Mouse (Mus musculus) stomach, postnatal 0 days (tissue): ENCODE measurements around the gene Bsn. TPM values are rescaled to one million over a fixed set of nuclear protein-coding genes. Genes with fewer than 3 reads are reported as not detected.

ENCODE experiments used
- ATAC-seq: fragments of 200-750 bp; cut with Nextera tagmentation; 2 replicates; pipeline ENCODE4 v1.8.0; 2017; ENCODE audit not compliant: low FRiP score, low TSS enrichment
- DNase-seq: peaks from one replicate; pipeline ENCODE4 v3.0.0-alpha.2; 2016; ENCODE audit warnings: low spot score
- H3K27ac ChIP-seq: fragments of 300-500 bp; sonication (generic); replicated peaks from 2 replicates; pipeline ENCODE4 v1.5.1; 2014; ENCODE audit warnings: mild to moderate bottlenecking, control low read depth
- H3K27me3 ChIP-seq: fragments of 300-500 bp; sonication (generic); 2 replicates; pipeline ENCODE4 v1.6.1; 2014; ENCODE audit warnings: low read length; ENCODE audit not compliant: control insufficient read depth, insufficient read depth
- H3K36me3 ChIP-seq: fragments of 300-500 bp; sonication (generic); 2 replicates; pipeline ENCODE4 v1.6.1; 2014; ENCODE audit warnings: low read length, mixed read lengths; ENCODE audit not compliant: control insufficient read depth, insufficient read depth
- H3K4me1 ChIP-seq: fragments of 300-500 bp; sonication (generic); replicated peaks from 2 replicates; pipeline ENCODE4 v1.6.1; 2014; ENCODE audit warnings: antibody characterized with exemption; ENCODE audit not compliant: control insufficient read depth, insufficient read depth
- H3K4me2 ChIP-seq: fragments of 300-500 bp; sonication (generic); replicated peaks from 2 replicates; pipeline ENCODE4 v1.6.1; 2014; ENCODE audit warnings: low read depth, mild to moderate bottlenecking, control low read depth, moderate library complexity
- H3K4me3 ChIP-seq: fragments of 300-500 bp; sonication (generic); 2 replicates; pipeline ENCODE4 v1.5.1; 2014; ENCODE audit warnings: low read depth, low read length, control low read depth
- H3K9ac ChIP-seq: fragments of 300-500 bp; sonication (generic); 2 replicates; pipeline ENCODE4 v1.6.1; 2014; ENCODE audit warnings: mild to moderate bottlenecking, low read length, control low read depth, mixed read lengths
- H3K9me3 ChIP-seq: fragments of 300-500 bp; sonication (generic); 2 replicates; pipeline ENCODE4 v1.6.1; 2016; ENCODE audit warnings: low read length; ENCODE audit not compliant: control insufficient read depth
- CTCF ChIP-seq: IDR thresholded peaks from 2 replicates; pipeline ENCODE4 v1.5.1; 2016; ENCODE audit warnings: antibody characterized with exemption, low read depth, mild to moderate bottlenecking, moderate library complexity
- EP300 ChIP-seq: optimal IDR thresholded peaks from 2 replicates; pipeline ENCODE3; 2016; ENCODE audit warnings: antibody characterized with exemption
- WGBS: fragments of 180-500 bp; shearing (Covaris S2); extraction: QIAGEN DNeasy Blood & Tissue Kit; methylation state at CpG from one replicate; pipeline ENCODE4 v1.1.7; 2014; 5-methylcytosine and 5-hydroxymethylcytosine counted together
- polyA plus RNA-seq: library from polyadenylated mRNA; unstranded; fragments of >200 nt; fragmentation: Nextera tagmentation; extraction: Ambion mirVana; gene quantifications from 2 replicates; pipeline ENCODE4 v1.2.1, GENCODE M21; 2015

Bsn gene
- polyA plus RNA-seq, 1 experiment from 2014 or later = 1.6 TPM

- no peak overlapping the region for H3K4me3 ChIP-seq
- WGBS = 89% methylated on average over 9 of the region's 9 CpGs
- TF ChIP-seq EP300 (no peak), CTCF (no peak)
- no peaks in the 10 kb centered on the region for H3K27me3 ChIP-seq
- H3K27ac ChIP-seq = no peak overlapping the region
- no peaks in the 10 kb centered on the region for H3K9me3 ChIP-seq
- DNase-seq (no peak), ATAC-seq (no peak)
- no peak overlapping the region for H3K4me2 ChIP-seq
- peaks cover under 1% of the 10 kb centered on the region; the same call in 1 of the 2 replicates for H3K36me3 ChIP-seq
- H3K4me1 ChIP-seq = no peaks in the 10 kb centered on the region
- H3K9ac ChIP-seq = no peak overlapping the region
Observed at GRCm38 (mm10) chr9:108069007-108069406, 121.2 kb downstream of the Bsn start.

GRCm38 (mm10) chr9:108067900-108068299, 122.3 kb downstream of the Bsn start:
- no peaks in the 10 kb centered on the region for H3K4me1 ChIP-seq
- peak overlapping the region; percentile 65 for H3K27ac ChIP-seq
- H3K9ac ChIP-seq = no peak overlapping the region
- no peak for TF ChIP-seq EP300
- peak; percentile 99 for TF ChIP-seq CTCF
- peak; percentile 33 for ATAC-seq
- peaks cover 5% of the 10 kb centered on the region; the same call in 1 of the 2 replicates for H3K36me3 ChIP-seq
- no peak overlapping the region for H3K4me3 ChIP-seq
- 18% methylated on average over 8 of the region's 8 CpGs for WGBS
- H3K27me3 ChIP-seq = no peaks in the 10 kb centered on the region
- H3K4me2 ChIP-seq = no peak overlapping the region
- DNase-seq = peak; percentile 88
- H3K9me3 ChIP-seq = no peaks in the 10 kb centered on the region

GRCm38 (mm10) chr9:108067199-108067598, 123.0 kb downstream of the Bsn start:
- peak overlapping the region; percentile 65; the same call in 1 of the 2 replicates for H3K27ac ChIP-seq
- WGBS = 86% methylated on average over 7 of the region's 7 CpGs
- TF ChIP-seq CTCF (peak; percentile 62), EP300 (no peak)
- no peaks in the 10 kb centered on the region for H3K27me3 ChIP-seq
- no peaks in the 10 kb centered on the region for H3K9me3 ChIP-seq
- H3K4me1 ChIP-seq = no peaks in the 10 kb centered on the region
- H3K9ac ChIP-seq = no peak overlapping the region
- peaks cover 8% of the 10 kb centered on the region for H3K36me3 ChIP-seq
- no peak for ATAC-seq
- H3K4me3 ChIP-seq = no peak overlapping the region
- no peak for DNase-seq
- H3K4me2 ChIP-seq = no peak overlapping the region

DNA sequence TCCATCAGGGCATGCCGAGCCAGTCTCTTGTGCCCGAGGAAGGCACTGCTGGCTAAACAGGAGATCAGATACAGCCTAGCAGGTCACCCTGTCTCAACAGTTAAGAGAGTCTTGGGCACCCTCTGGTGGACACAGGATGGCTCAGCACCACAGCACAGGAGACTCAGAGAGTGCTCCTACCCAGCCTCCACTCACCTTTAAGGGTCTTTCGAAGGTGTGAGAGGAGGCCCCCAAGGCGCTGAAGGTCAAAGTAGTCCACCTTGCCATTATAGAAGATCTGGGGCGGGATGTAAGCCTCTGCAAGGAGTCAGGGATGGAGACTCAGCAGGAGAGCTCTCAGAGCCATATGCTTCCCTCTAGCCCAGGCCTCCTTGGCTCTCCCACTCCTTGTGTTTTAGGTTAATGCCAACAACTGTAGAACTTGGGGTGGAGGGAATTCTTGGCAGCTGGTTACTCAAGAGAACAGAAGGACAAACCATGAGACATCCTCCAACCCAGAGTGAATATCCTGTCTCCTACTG, 124.6 kb downstream of the Bsn start:
- TF ChIP-seq EP300 (no peak), CTCF (peak; percentile 85)
- Histone ChIP-seq H3K9me3 (no peaks in the 10 kb centered on the region), H3K9ac (no peak overlapping the region), H3K4me1 (no peaks in the 10 kb centered on the region), H3K27me3 (no peaks in the 10 kb centered on the region), H3K27ac (no peak overlapping the region), H3K36me3 (peaks cover 11% of the 10 kb centered on the region), H3K4me3 (no peak overlapping the region), H3K4me2 (no peak overlapping the region)
- DNase-seq (peak; percentile 66), ATAC-seq (peak; percentile 69)
- 41% methylated on average over 5 of the region's 5 CpGs for WGBS

DNA sequence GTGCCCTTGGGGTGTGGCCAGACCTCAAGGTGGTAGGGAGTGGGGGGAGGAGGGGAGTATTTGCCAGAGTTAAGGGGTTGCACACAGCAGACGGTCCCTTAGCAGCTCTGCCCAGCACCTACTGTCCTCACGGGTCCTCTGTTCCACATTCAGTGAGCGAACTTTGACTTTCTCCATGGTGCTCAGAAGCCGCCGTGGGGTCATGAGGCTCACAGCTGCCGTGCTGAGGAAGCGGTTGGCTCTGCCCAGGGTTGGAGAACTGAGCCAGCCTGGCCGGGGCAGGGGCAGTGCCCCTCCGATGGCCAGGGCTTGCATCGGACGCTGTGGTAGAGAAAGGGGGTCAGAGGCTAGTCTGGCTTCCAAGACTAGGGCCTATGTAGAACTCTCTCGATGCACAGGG, 126.8 kb downstream of the Bsn start:
- WGBS = 77% methylated on average over 12 of the region's 12 CpGs
- H3K36me3 ChIP-seq = peaks cover 19% of the 10 kb centered on the region

GRCm38 (mm10) chr9:108062142-108062541, 128.0 kb downstream of the Bsn start:
- H3K4me1 ChIP-seq = no peaks in the 10 kb centered on the region
- H3K27ac ChIP-seq = no peak overlapping the region
- peaks cover 21% of the 10 kb centered on the region for H3K36me3 ChIP-seq
- no peak overlapping the region for H3K4me3 ChIP-seq
- 92% methylated on average over 3 of the region's 3 CpGs for WGBS
- no peak overlapping the region for H3K4me2 ChIP-seq
- H3K27me3 ChIP-seq = no peaks in the 10 kb centered on the region
- H3K9ac ChIP-seq = no peak overlapping the region
- TF ChIP-seq CTCF = no peak
- no peak for TF ChIP-seq EP300
- H3K9me3 ChIP-seq = no peaks in the 10 kb centered on the region
- DNase-seq (no peak), ATAC-seq (no peak)

More for the DNA sequence above, 126.8 kb downstream of the Bsn start:
- Histone ChIP-seq H3K4me2 (no peak overlapping the region), H3K4me3 (no peak overlapping the region), H3K4me1 (no peaks in the 10 kb centered on the region), H3K9ac (no peak overlapping the region), H3K27me3 (no peaks in the 10 kb centered on the region), H3K9me3 (no peaks in the 10 kb centered on the region), H3K27ac (no peak overlapping the region)
- no peak for DNase-seq
- no peak for TF ChIP-seq CTCF
- no peak for TF ChIP-seq EP300
- no peak for ATAC-seq
